In the genomic region with DNA sequence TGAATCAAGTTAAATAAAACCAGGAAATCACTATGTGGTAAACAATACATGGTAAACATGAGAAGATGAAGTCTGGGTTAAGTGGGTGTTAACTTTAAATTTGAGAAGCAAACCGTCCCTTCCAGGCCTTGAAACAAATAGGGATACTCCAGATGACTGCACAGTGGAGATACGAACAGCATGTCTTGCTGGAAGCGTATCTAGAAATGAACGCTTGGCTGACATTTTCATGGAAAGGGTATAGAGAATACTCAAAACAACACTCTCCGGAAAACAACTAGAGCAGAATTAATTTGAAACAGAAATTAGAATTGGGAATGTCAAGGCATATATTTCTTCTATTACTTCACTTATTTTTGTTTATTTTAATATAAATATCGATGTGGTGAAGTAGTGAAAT, we compare ENCODE assay signal across 27 mouse cellular contexts.
"Had no signal": no experiment of that assay in that cellular context is flagged by ENCODE, and none has a peak within 500 bp of the region (broad histone marks: within the 10 kb centered on the region; RNA-seq: fewer than 3 reads in every experiment).

No protein-coding gene starts in this region.

- H3K9ac ChIP-seq: heart, embryonic 12.5 days; hindbrain, embryonic 12.5 days; hindbrain, embryonic 14.5 days; intestine, embryonic 15.5 days; limb, embryonic 13.5 days; limb, embryonic 15.5 days; liver, embryonic 12.5 days; liver, embryonic 14.5 days had no signal

- H3K4me1 ChIP-seq: heart, embryonic 10.5 days; hindbrain, embryonic 10.5 days; hindbrain, embryonic 12.5 days; intestine, embryonic 15.5 days; limb, embryonic 13.5 days; limb, embryonic 15.5 days; liver, embryonic 12.5 days had no signal

- H3K36me3 ChIP-seq: hindbrain, embryonic 10.5 days; hindbrain, embryonic 12.5 days; intestine, embryonic 15.5 days; limb, embryonic 13.5 days; limb, embryonic 15.5 days; liver, embryonic 12.5 days had no signal

- H3K27ac ChIP-seq: gastrocnemius, adult 2 months; heart, embryonic 10.5 days; hindbrain, embryonic 10.5 days; hindbrain, embryonic 12.5 days; hindbrain, embryonic 14.5 days; intestine, embryonic 15.5 days; layer of hippocampus, adult 2 months; left cerebral cortex, adult 2 months; limb, embryonic 13.5 days; limb, embryonic 15.5 days; liver, embryonic 12.5 days; liver, embryonic 14.5 days had no signal

- H3K4me2 ChIP-seq: heart, embryonic 12.5 days; hindbrain, embryonic 12.5 days; hindbrain, embryonic 14.5 days; intestine, embryonic 15.5 days; limb, embryonic 13.5 days; limb, embryonic 15.5 days; liver, embryonic 12.5 days had no signal

- ATAC-seq: hindbrain, embryonic 16.5 days; inflammation-experienced regulatory T-cells, adult 6 months; intestine, embryonic 15.5 days; intestine, postnatal 0 days; liver, embryonic 12.5 days had no signal

- H3K27me3 ChIP-seq: heart, embryonic 12.5 days; hindbrain, embryonic 12.5 days; intestine, embryonic 15.5 days; limb, embryonic 13.5 days; limb, embryonic 15.5 days; liver, embryonic 12.5 days had no signal

- H3K4me3 ChIP-seq: gastrocnemius, adult 2 months; heart, embryonic 10.5 days; heart, embryonic 12.5 days; hindbrain, embryonic 10.5 days; hindbrain, embryonic 12.5 days; intestine, embryonic 15.5 days; layer of hippocampus, adult 2 months; left cerebral cortex, adult 2 months; limb, embryonic 13.5 days; limb, embryonic 15.5 days; liver, embryonic 12.5 days had no signal

- DNase-seq: gastrocnemius, adult 2 months; gastrocnemius, postnatal 10 days; gastrocnemius, postnatal 25 days; heart, adult 18-20 months; heart, postnatal 10 days; heart, postnatal 4 days; kidney, adult 18-20 months; kidney, adult 8-10 months; kidney, postnatal 10 days; kidney, postnatal 25 days; kidney, postnatal 4 days; left cerebral cortex, postnatal 4 days had no signal

- H3K9me3 ChIP-seq: heart, embryonic 10.5 days; heart, embryonic 12.5 days; hindbrain, embryonic 10.5 days; hindbrain, embryonic 12.5 days; intestine, embryonic 15.5 days; limb, embryonic 13.5 days; limb, embryonic 15.5 days; liver, embryonic 12.5 days had no signal
